In genomic region chr12:93142265-93142664, GRCm38 (mm10) we compare ENCODE assay signal across 15 mouse cellular contexts.
DNase-seq lines count a peak whose midpoint lies in the region; ATAC-seq lines count a peak whose summit lies in the region.
"Had no signal": no experiment of that assay in that cellular context is flagged by ENCODE, and none has a peak within 500 bp of the region (broad histone marks: within the 10 kb centered on the region; RNA-seq: fewer than 3 reads in every experiment).

No protein-coding gene starts in this region.

- H3K9me3 ChIP-seq in hindbrain, embryonic 11.5 days (ENCODE audit: control insufficient read depth, low read length) = no peaks in the 10 kb centered on the region
- H3K9me3 ChIP-seq in hindbrain, embryonic 10.5 days = no peaks in the 10 kb centered on the region
- no peaks in the 10 kb centered on the region for H3K9me3 ChIP-seq in midbrain, embryonic 13.5 days
- no peaks in the 10 kb centered on the region for H3K9me3 ChIP-seq in midbrain, embryonic 15.5 days
- no peaks in the 10 kb centered on the region for H3K9me3 ChIP-seq in midbrain, embryonic 14.5 days (ENCODE audit: control insufficient read depth, low read length)
- H3K9me3 ChIP-seq: heart, embryonic 12.5 days; hindbrain, embryonic 15.5 days; intestine, embryonic 15.5 days had no signal

- H3K4me3 ChIP-seq in hindbrain, embryonic 11.5 days (ENCODE audit: low read depth, low read length) = no peak overlapping the region
- H3K4me3 ChIP-seq in hindbrain, embryonic 10.5 days = no peak overlapping the region
- no peak overlapping the region for H3K4me3 ChIP-seq in midbrain, embryonic 13.5 days (replicated peaks)
- no peak overlapping the region for H3K4me3 ChIP-seq in midbrain, embryonic 15.5 days
- no peak overlapping the region for H3K4me3 ChIP-seq in midbrain, embryonic 14.5 days (replicated peaks; ENCODE audit: low read depth, low read length)
- H3K4me3 ChIP-seq: heart, embryonic 12.5 days; hindbrain, embryonic 15.5 days; intestine, embryonic 15.5 days had no signal

- H3K4me1 ChIP-seq in hindbrain, embryonic 11.5 days (replicated peaks; ENCODE audit: control insufficient read depth, insufficient read depth, low read length) = no peaks in the 10 kb centered on the region
- no peaks in the 10 kb centered on the region for H3K4me1 ChIP-seq in hindbrain, embryonic 10.5 days (replicated peaks)
- no peaks in the 10 kb centered on the region for H3K4me1 ChIP-seq in midbrain, embryonic 13.5 days (replicated peaks)
- no peaks in the 10 kb centered on the region for H3K4me1 ChIP-seq in midbrain, embryonic 15.5 days
- no peaks in the 10 kb centered on the region for H3K4me1 ChIP-seq in midbrain, embryonic 14.5 days (ENCODE audit: control insufficient read depth, insufficient read depth, low read length)
- H3K4me1 ChIP-seq: heart, embryonic 12.5 days; hindbrain, embryonic 15.5 days; intestine, embryonic 15.5 days had no signal

- H3K27ac ChIP-seq in hindbrain, embryonic 11.5 days (ENCODE audit: low read depth, low read length) = no peak overlapping the region
- no peak overlapping the region for H3K27ac ChIP-seq in hindbrain, embryonic 10.5 days
- no peak overlapping the region for H3K27ac ChIP-seq in midbrain, embryonic 13.5 days
- no peak overlapping the region for H3K27ac ChIP-seq in midbrain, embryonic 15.5 days
- no peak overlapping the region for H3K27ac ChIP-seq in midbrain, embryonic 14.5 days (replicated peaks; ENCODE audit: low read depth, low read length)
- H3K27ac ChIP-seq: hindbrain, embryonic 15.5 days; intestine, embryonic 15.5 days had no signal

- no peaks in the 10 kb centered on the region for H3K36me3 ChIP-seq in hindbrain, embryonic 11.5 days (ENCODE audit: control insufficient read depth, insufficient read depth, low read length)
- H3K36me3 ChIP-seq in hindbrain, embryonic 10.5 days = no peaks in the 10 kb centered on the region
- H3K36me3 ChIP-seq in midbrain, embryonic 13.5 days = no peaks in the 10 kb centered on the region
- no peaks in the 10 kb centered on the region for H3K36me3 ChIP-seq in midbrain, embryonic 15.5 days (replicated peaks)
- H3K36me3 ChIP-seq in midbrain, embryonic 14.5 days (ENCODE audit: control insufficient read depth, insufficient read depth, low read length) = no peaks in the 10 kb centered on the region
- H3K36me3 ChIP-seq: heart, embryonic 12.5 days; hindbrain, embryonic 15.5 days; intestine, embryonic 15.5 days had no signal

- DNase-seq in hindbrain, embryonic 11.5 days (ENCODE audit: low spot score) = no peak
- no peak for DNase-seq in hindbrain, embryonic 10.5 days (ENCODE audit: low spot score)
- DNase-seq in midbrain, embryonic 14.5 days = peak; percentile 40
- no peak for DNase-seq in gastrocnemius, postnatal 36 days
- DNase-seq: adrenal gland, adult 2 months; adrenal gland, postnatal 25 days; cerebellum, adult 2 months; cerebellum, postnatal 10 days; gastrocnemius, postnatal 14 days had no signal

- ATAC-seq in hindbrain, embryonic 11.5 days (ENCODE audit: low FRiP score) = peak; percentile 43; the same call in 1 of the 2 replicates
- ATAC-seq in midbrain, embryonic 13.5 days = peak; percentile 82; the same call in 1 of the 2 replicates
- no peak for ATAC-seq in midbrain, embryonic 15.5 days (replicated peaks)
- no peak; the same call in 1 of the 2 replicates for ATAC-seq in midbrain, embryonic 14.5 days (ENCODE audit: low FRiP score, low TSS enrichment)
- ATAC-seq: forebrain, embryonic 16.5 days; intestine, embryonic 15.5 days had no signal

- intact Hi-C loops in gastrocnemius, postnatal 36 days (cut with DNase I) = no loop called here

- H3K9ac ChIP-seq in hindbrain, embryonic 11.5 days (ENCODE audit: low read depth, low read length) = no peak overlapping the region
- no peak overlapping the region for H3K9ac ChIP-seq in midbrain, embryonic 13.5 days (replicated peaks)
- H3K9ac ChIP-seq in midbrain, embryonic 15.5 days = no peak overlapping the region
- no peak overlapping the region for H3K9ac ChIP-seq in midbrain, embryonic 14.5 days (replicated peaks; ENCODE audit: low read length)
- H3K9ac ChIP-seq: heart, embryonic 12.5 days; hindbrain, embryonic 15.5 days; intestine, embryonic 15.5 days had no signal

- 73% methylated on average over 3 of the region's 3 CpGs for WGBS in hindbrain, embryonic 11.5 days
- 81% methylated on average over 3 of the region's 3 CpGs for WGBS in hindbrain, embryonic 10.5 days
- 42% methylated on average over 3 of the region's 3 CpGs for WGBS in midbrain, embryonic 13.5 days
- WGBS in midbrain, embryonic 15.5 days = 38% methylated on average over 3 of the region's 3 CpGs
- WGBS in midbrain, embryonic 14.5 days = 51% methylated on average over 3 of the region's 3 CpGs

- no peak overlapping the region for H3K4me2 ChIP-seq in hindbrain, embryonic 11.5 days (replicated peaks; ENCODE audit: low read depth, low read length)
- no peak overlapping the region for H3K4me2 ChIP-seq in midbrain, embryonic 13.5 days (replicated peaks)
- H3K4me2 ChIP-seq in midbrain, embryonic 15.5 days = no peak overlapping the region
- no peak overlapping the region for H3K4me2 ChIP-seq in midbrain, embryonic 14.5 days (ENCODE audit: low read length)
- H3K4me2 ChIP-seq: heart, embryonic 12.5 days; hindbrain, embryonic 15.5 days; intestine, embryonic 15.5 days had no signal

- no peaks in the 10 kb centered on the region for H3K27me3 ChIP-seq in hindbrain, embryonic 11.5 days (ENCODE audit: control insufficient read depth, insufficient read depth, low read length)
- no peaks in the 10 kb centered on the region for H3K27me3 ChIP-seq in hindbrain, embryonic 10.5 days (ENCODE audit: insufficient read depth, poor library complexity, severe bottlenecking)
- no peaks in the 10 kb centered on the region for H3K27me3 ChIP-seq in midbrain, embryonic 13.5 days
- no peaks in the 10 kb centered on the region for H3K27me3 ChIP-seq in midbrain, embryonic 15.5 days (replicated peaks)
- H3K27me3 ChIP-seq in midbrain, embryonic 14.5 days (ENCODE audit: control insufficient read depth, insufficient read depth, low read length) = no peaks in the 10 kb centered on the region
- H3K27me3 ChIP-seq: heart, embryonic 12.5 days; hindbrain, embryonic 15.5 days; intestine, embryonic 15.5 days had no signal

Comparison
In these comparisons a context has a peak if more than half of its experiments do, and no peak if none do; other contexts are left out.
1. ATAC-seq: peak in hindbrain, embryonic 11.5 days (single experiment) and midbrain, embryonic 13.5 days (single experiment); none in midbrain, embryonic 15.5 days (single experiment) and midbrain, embryonic 14.5 days (single experiment).